Mouse (Mus musculus) small intestine, adult 2 months (tissue): ENCODE results near the gene Ccdc102a.

Experiments
- CTCF ChIP-seq: fragments of 200-500 bp; IDR thresholded peaks from 2 replicates; pipeline ENCODE4 v1.5.1; 2012; ENCODE audit warnings: low read depth, mild to moderate bottlenecking, control low read depth, inconsistent platforms, low read length, moderate library complexity, mixed read lengths; ENCODE audit not compliant: insufficient replicate concordance, insufficient read length; ENCODE audit errors: extremely low read depth
- POLR2A ChIP-seq: fragments of 200-500 bp; IDR thresholded peaks from 2 replicates; pipeline ENCODE4 v1.6.1; 2012; ENCODE audit warnings: low read depth, mild to moderate bottlenecking, control low read depth, inconsistent platforms, low read length, moderate library complexity

- TF ChIP-seq CTCF (no peak), POLR2A (no peak)
Observed at GRCm38 (mm10) chr8:94862487-94863220, 55.2 kb downstream of the Ccdc102a start.
